Mouse (Mus musculus) small intestine, adult 2 months (tissue): ENCODE measurements at regions not wholly inside any gene's neighbourhood (a gene's known extent, or its start where the extent isn't known, plus 50 kb on each side); places are given as distances from the start of the nearest gene placed in this dataset.

Source experiments
- CTCF ChIP-seq: fragments of 200-500 bp; IDR thresholded peaks from 2 replicates; pipeline ENCODE4 v1.5.1; 2012; ENCODE audit warnings: low read depth, mild to moderate bottlenecking, control low read depth, inconsistent platforms, low read length, moderate library complexity, mixed read lengths; ENCODE audit not compliant: insufficient replicate concordance, insufficient read length; ENCODE audit errors: extremely low read depth
- POLR2A ChIP-seq: fragments of 200-500 bp; IDR thresholded peaks from 2 replicates; pipeline ENCODE4 v1.6.1; 2012; ENCODE audit warnings: low read depth, mild to moderate bottlenecking, control low read depth, inconsistent platforms, low read length, moderate library complexity

GRCm38 (mm10) chr7:135882306-135882705 is 166.1 kb upstream of the Mki67 start:
- TF ChIP-seq CTCF: no peak
- TF ChIP-seq POLR2A: no peak
